Mouse (Mus musculus) heart, embryonic 16.5 days (tissue): Measurements from ENCODE around the gene Ubqln4. TPM values are rescaled to one million over a fixed set of nuclear protein-coding genes. Genes with fewer than 3 reads are reported as not detected.
A peak's percentile ranks its signal among the peaks of the same experiment; 100 is the strongest.

Experiments
- ATAC-seq: fragments of 200-750 bp; cut with Nextera tagmentation; replicated peaks from 2 replicates; pipeline ENCODE4 v1.8.0; 2017; ENCODE audit warnings: moderate number of reproducible peaks; ENCODE audit not compliant: insufficient read depth, low FRiP score; ENCODE audit errors: extremely low read depth
- H3K27ac ChIP-seq: fragments of 300-500 bp; sonication (generic); 2 replicates; pipeline ENCODE4 v1.5.1; 2014; ENCODE audit warnings: mild to moderate bottlenecking, low read length, control low read depth, moderate library complexity
- H3K27me3 ChIP-seq: fragments of 300-500 bp; sonication (generic); 2 replicates; pipeline ENCODE4 v1.6.1; 2014; ENCODE audit warnings: low read length, mixed read lengths; ENCODE audit not compliant: control insufficient read depth, insufficient read depth
- H3K36me3 ChIP-seq: fragments of 300-500 bp; sonication (generic); 2 replicates; pipeline ENCODE4 v1.6.1; 2014; ENCODE audit not compliant: control insufficient read depth, insufficient read depth
- H3K4me1 ChIP-seq: fragments of 300-500 bp; sonication (generic); 2 replicates; pipeline ENCODE4 v1.6.1; 2014; ENCODE audit warnings: low read length, mixed read lengths; ENCODE audit not compliant: control insufficient read depth, insufficient read depth
- H3K4me2 ChIP-seq: fragments of 300-500 bp; sonication (generic); 2 replicates; pipeline ENCODE4 v1.6.1; 2014; ENCODE audit warnings: low read depth, mild to moderate bottlenecking, control low read depth, low read length
- H3K4me3 ChIP-seq: fragments of 300-500 bp; sonication (generic); 2 replicates; pipeline ENCODE4 v1.5.1; 2014; ENCODE audit warnings: mild to moderate bottlenecking, control low read depth, low read length
- H3K9ac ChIP-seq: fragments of 300-500 bp; sonication (generic); 2 replicates; pipeline ENCODE4 v1.6.1; 2014; ENCODE audit warnings: low read length, control low read depth
- H3K9me3 ChIP-seq: fragments of 300-500 bp; sonication (generic); replicated peaks from 2 replicates; pipeline ENCODE4 v1.6.1; 2016; ENCODE audit warnings: low read length; ENCODE audit not compliant: control insufficient read depth
- WGBS: fragments of 180-500 bp; shearing (Covaris S2); extraction: QIAGEN DNeasy Blood & Tissue Kit; methylation state at CpG from one replicate; pipeline ENCODE4 v1.1.7; 2014; 5-methylcytosine and 5-hydroxymethylcytosine counted together
- polyA plus RNA-seq: library from polyadenylated mRNA; unstranded; fragments of >200 nt; fragmentation: Nextera tagmentation; extraction: Ambion mirVana; gene quantifications from 2 replicates; pipeline ENCODE4 v1.2.1, GENCODE M21; 2015

Gene Ubqln4
- polyA plus RNA-seq, 1 experiment from 2014 or later: 28.8 TPM

DNA sequence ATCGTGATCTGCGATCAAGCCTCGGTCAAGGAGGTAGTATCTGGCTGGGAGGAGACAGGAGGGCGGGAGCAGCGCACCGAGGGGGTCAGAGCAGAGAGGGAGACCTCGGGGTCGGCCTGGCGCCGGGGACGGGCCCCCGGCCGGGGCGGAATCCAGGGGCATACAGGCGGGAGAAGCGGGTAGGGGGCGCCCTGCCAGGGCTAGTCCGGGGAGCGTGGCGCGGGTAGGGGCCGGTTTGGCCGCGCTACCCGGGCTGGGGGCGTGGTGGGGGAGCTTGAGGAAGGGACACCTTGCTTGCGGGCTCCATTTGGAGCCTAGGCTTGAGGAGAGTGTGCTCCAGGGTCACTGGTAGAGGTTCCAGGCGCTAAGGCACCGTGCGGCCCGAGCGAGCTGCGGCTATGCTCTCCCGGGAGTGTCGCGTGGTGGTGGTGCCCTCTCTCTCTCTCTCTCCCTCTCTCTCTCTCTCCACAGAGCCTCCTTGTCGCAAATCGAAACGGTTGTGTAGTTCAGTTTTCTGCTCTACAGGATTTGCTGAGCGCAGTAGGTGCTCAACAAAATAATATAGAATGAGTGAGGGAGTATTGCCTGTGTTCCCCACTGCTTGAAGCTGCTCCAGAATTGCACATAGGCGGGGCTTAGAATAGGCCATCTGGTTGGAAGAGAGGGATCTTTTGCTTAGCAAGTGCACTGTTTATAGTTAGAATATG, 475 bp downstream of the Ubqln4 start:
- peak; percentile 5 for ATAC-seq
- H3K9ac ChIP-seq: peak overlapping the region; percentile 85

DNA sequence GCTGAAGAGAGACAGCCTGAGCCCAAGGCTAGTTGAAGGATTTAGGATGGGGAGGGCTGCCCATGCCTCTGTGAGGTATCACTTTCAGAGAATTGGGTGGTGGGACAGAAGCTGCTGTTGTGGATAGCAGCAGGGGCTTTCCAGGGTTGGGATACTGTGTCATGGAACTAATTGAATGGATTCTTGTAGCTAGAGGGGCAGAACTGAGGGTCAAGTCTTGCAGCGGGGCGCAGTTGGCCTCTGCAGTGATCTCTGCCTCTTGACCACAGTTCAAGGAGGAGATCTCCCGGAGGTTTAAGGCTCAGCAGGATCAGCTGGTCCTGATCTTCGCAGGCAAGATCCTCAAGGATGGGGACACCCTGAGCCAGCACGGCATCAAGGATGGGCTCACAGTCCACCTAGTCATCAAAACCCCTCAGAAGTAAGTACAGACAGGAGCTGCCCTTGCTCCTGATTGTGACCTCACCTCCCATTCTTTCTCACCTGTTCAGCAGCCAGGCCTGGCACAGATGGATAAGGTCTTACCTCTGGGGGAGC, 1.6 kb downstream of the Ubqln4 start:
- WGBS: 89% methylated on average over 5 of the region's 5 CpGs
- H3K9ac ChIP-seq: no peak overlapping the region
- ATAC-seq: no peak
- H3K36me3 ChIP-seq: peaks cover 27% of the 10 kb centered on the region
- H3K27ac ChIP-seq: no peak overlapping the region
- no peaks in the 10 kb centered on the region for H3K27me3 ChIP-seq
- H3K4me1 ChIP-seq: peaks cover 15% of the 10 kb centered on the region
- no peak overlapping the region for H3K4me2 ChIP-seq
- H3K9me3 ChIP-seq: no peaks in the 10 kb centered on the region
- no peak overlapping the region for H3K4me3 ChIP-seq

More for the DNA sequence above, 475 bp downstream of the Ubqln4 start:
- no peaks in the 10 kb centered on the region for H3K27me3 ChIP-seq
- peaks cover 17% of the 10 kb centered on the region for H3K36me3 ChIP-seq
- WGBS: under 1% methylated on average over 41 of the region's 41 CpGs
- peaks cover 15% of the 10 kb centered on the region for H3K4me1 ChIP-seq
- H3K4me2 ChIP-seq: peak overlapping the region; percentile 90
- H3K27ac ChIP-seq: peak overlapping the region; percentile 99
- H3K9me3 ChIP-seq: no peaks in the 10 kb centered on the region
- peak overlapping the region; percentile 69 for H3K4me3 ChIP-seq

DNA sequence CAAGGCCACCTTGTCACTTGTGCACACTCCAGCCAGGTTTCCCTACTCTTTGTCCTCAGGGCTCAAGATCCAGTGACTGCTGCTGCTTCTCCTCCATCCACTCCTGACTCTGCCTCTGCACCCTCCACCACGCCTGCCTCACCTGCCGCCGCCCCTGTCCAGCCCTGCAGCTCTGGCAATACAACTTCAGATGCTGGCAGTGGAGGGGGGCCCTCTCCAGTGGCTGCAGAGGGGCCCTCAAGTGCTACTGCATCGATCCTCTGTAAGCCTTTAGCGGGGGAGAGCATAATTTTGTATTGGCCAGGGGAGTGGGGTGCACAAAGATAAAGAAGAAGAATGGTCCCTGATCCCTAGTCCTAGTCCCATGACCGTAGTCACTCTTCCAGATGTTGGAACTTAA, 2.2 kb downstream of the Ubqln4 start:
- Histone ChIP-seq H3K27ac (no peak overlapping the region), H3K27me3 (no peaks in the 10 kb centered on the region), H3K4me3 (no peak overlapping the region), H3K9me3 (no peaks in the 10 kb centered on the region), H3K9ac (no peak overlapping the region), H3K36me3 (peaks cover 33% of the 10 kb centered on the region), H3K4me1 (peaks cover 15% of the 10 kb centered on the region), H3K4me2 (no peak overlapping the region)
- no peak for ATAC-seq
- WGBS: 97% methylated on average over 6 of the region's 6 CpGs

- Histone ChIP-seq H3K9ac (no peak overlapping the region), H3K4me1 (peaks cover 15% of the 10 kb centered on the region), H3K4me2 (no peak overlapping the region), H3K27ac (no peak overlapping the region), H3K36me3 (peaks cover 38% of the 10 kb centered on the region), H3K9me3 (no peaks in the 10 kb centered on the region), H3K27me3 (no peaks in the 10 kb centered on the region), H3K4me3 (no peak overlapping the region)
- ATAC-seq: no peak
- WGBS: 96% methylated on average over 8 of the region's 8 CpGs
Observed at GRCm38 (mm10) chr3:88556616-88557015, 3.1 kb downstream of the Ubqln4 start.

GRCm38 (mm10) chr3:88559596-88559995, 6.0 kb downstream of the Ubqln4 start:
- ATAC-seq: no peak
- Histone ChIP-seq H3K27ac (no peak overlapping the region), H3K9me3 (no peaks in the 10 kb centered on the region), H3K4me1 (peaks cover 6% of the 10 kb centered on the region), H3K4me3 (no peak overlapping the region), H3K27me3 (no peaks in the 10 kb centered on the region), H3K36me3 (peaks cover 59% of the 10 kb centered on the region), H3K4me2 (no peak overlapping the region), H3K9ac (no peak overlapping the region)
- WGBS: 92% methylated on average over 9 of the region's 9 CpGs

GRCm38 (mm10) chr3:88561989-88562388, 8.4 kb downstream of the Ubqln4 start:
- Histone ChIP-seq H3K4me3 (no peak overlapping the region), H3K36me3 (peaks cover 69% of the 10 kb centered on the region), H3K9me3 (no peaks in the 10 kb centered on the region), H3K4me1 (0 out of 2 replicates have a peak, but pooled peaks cover 3% of the 10 kb centered on the region), H3K9ac (no peak overlapping the region), H3K27me3 (no peaks in the 10 kb centered on the region), H3K4me2 (no peak overlapping the region), H3K27ac (no peak overlapping the region)
- no peak for ATAC-seq
- 75% methylated on average over 4 of the region's 4 CpGs for WGBS

DNA sequence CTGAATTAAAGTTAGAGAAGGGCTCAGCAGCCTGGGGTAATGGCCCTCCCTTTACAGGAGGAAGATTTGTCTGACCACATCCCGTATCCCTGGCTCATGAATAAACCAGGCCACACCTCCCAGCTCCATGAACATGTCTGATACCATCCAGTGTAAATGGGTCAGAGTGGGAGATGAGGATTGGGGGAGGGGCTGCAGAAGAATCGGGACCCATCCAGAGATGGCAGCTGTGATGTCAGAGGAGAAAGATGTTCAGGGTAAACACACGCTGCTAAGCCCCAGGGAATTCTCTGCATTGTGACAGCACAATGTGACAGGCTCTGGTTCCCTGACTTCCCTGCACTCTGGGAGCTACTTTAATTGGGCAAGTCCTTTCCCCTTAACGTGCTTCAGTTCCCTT, 9.9 kb downstream of the Ubqln4 start:
- Histone ChIP-seq H3K9ac (no peak overlapping the region), H3K9me3 (no peaks in the 10 kb centered on the region), H3K27me3 (no peaks in the 10 kb centered on the region), H3K27ac (no peak overlapping the region), H3K36me3 (peaks cover 77% of the 10 kb centered on the region), H3K4me2 (no peak overlapping the region), H3K4me3 (no peak overlapping the region), H3K4me1 (0 out of 2 replicates have a peak, but pooled peaks cover 3% of the 10 kb centered on the region)
- 76% methylated on average over 4 of the region's 4 CpGs for WGBS
- ATAC-seq: no peak

GRCm38 (mm10) chr3:88563966-88564365, 10.4 kb downstream of the Ubqln4 start:
- Histone ChIP-seq H3K4me1 (0 out of 2 replicates have a peak, but pooled peaks cover 3% of the 10 kb centered on the region), H3K4me2 (no peak overlapping the region), H3K27ac (no peak overlapping the region), H3K27me3 (no peaks in the 10 kb centered on the region), H3K4me3 (no peak overlapping the region), H3K36me3 (peaks cover 79% of the 10 kb centered on the region), H3K9me3 (no peaks in the 10 kb centered on the region), H3K9ac (no peak overlapping the region)
- no peak for ATAC-seq
- 85% methylated on average over 7 of the region's 7 CpGs for WGBS

DNA sequence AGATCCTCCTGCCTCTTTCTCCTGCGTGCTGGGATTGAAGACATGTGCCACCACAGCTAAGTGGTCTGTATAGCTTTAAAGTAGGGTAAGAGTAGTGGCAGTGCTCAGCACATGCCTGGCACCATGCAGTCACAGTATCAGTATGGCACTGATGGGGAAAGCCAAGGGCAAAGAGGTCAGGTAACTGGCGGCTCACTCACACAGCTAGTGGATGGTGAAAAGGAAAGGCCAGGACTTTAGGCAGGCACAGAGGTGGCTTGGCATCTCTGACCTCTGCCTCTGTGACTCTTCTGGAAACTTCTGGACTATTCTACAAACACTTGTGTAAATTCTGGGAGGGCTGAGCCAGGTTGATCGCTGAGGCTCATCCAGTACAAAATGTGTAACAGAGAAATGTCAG, 12.6 kb downstream of the Ubqln4 start:
- H3K4me1 ChIP-seq: 0 out of 2 replicates have a peak, but pooled peaks cover 3% of the 10 kb centered on the region
- 65% methylated on average over 3 of the region's 3 CpGs for WGBS
- H3K36me3 ChIP-seq: peaks cover 70% of the 10 kb centered on the region
- H3K27ac ChIP-seq: peak overlapping the region; percentile 66
- no peak overlapping the region for H3K4me3 ChIP-seq
- no peak overlapping the region for H3K9ac ChIP-seq
- H3K27me3 ChIP-seq: no peaks in the 10 kb centered on the region
- no peak overlapping the region for H3K4me2 ChIP-seq
- peak; percentile 64 for ATAC-seq
- no peaks in the 10 kb centered on the region for H3K9me3 ChIP-seq
